Mouse (Mus musculus): ENCODE results near the gene Hax1. TPM values are rescaled to one million over a fixed set of nuclear protein-coding genes. Genes with fewer than 3 reads are reported as not detected.

Hax1 gene
- polyA plus RNA-seq, 1 experiment: 116 TPM

DNA sequence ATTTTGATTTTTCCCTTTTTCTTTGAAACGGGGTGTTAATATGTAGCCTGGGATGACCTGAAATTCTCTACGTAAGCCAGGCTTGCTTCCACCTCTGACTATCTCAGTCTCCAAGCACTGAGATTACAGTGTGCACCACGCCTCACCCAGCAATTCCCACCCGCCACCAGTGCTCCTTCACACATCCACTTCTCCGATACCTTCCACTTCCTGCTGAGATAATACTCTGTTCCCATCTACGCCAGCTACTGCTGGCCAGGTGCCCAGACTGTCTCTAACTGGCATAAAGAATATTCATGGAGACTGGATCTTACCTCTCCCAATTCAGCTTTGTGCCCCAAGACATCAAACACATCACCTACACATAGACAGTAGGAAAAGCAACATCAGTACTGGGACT, 49.9 kb downstream of the Hax1 start:
- H3K36me3 ChIP-seq (ENCODE audit: control insufficient read depth, insufficient read depth, low read length): no peaks in the 10 kb centered on the region
- H3K4me1 ChIP-seq (ENCODE audit: control insufficient read depth, insufficient read depth, low read length): no peaks in the 10 kb centered on the region
- TF ChIP-seq CTCF (IDR thresholded peaks at IDR 0.05; ENCODE audit: control insufficient read depth, insufficient read depth, insufficient replicate concordance, low read depth, low read length) (no peak), POLR2A (IDR thresholded peaks at IDR 0.05; ENCODE audit: control insufficient read depth, low read depth, low read length) (no peak)

DNA sequence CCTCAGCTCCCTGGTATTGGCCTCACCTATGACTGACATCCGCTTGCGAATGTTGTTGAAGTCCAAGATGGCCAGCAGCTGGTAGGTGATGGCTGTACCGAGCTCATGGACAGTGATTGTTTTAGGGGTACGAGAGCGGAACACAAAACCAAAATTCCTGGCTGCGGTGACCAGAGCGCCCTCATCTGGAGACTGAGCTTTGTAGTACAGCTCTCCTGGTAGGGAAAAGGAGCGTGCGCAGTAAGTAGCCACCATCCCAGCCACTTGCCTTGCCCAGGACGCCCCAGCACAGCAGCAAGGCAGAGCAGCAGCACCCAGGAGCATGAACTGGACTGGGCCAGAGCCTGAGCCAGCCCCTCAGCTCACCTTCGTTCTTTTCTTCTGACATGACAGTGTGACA, 50.6 kb downstream of the Hax1 start:
- Histone ChIP-seq H3K4me1 (ENCODE audit: control insufficient read depth, insufficient read depth, low read length) (no peaks in the 10 kb centered on the region), H3K27ac (ENCODE audit: control insufficient read depth, insufficient read depth, low read depth, low read length) (no peak overlapping the region), H3K36me3 (ENCODE audit: control insufficient read depth, insufficient read depth, low read length) (no peaks in the 10 kb centered on the region), H3K4me3 (ENCODE audit: control insufficient read depth, low read depth, low read length) (no peak overlapping the region), H3K27me3 (ENCODE audit: control insufficient read depth, insufficient read depth, low read length) (no peaks in the 10 kb centered on the region)
- TF ChIP-seq CTCF (IDR thresholded peaks at IDR 0.05; ENCODE audit: control insufficient read depth, insufficient read depth, insufficient replicate concordance, low read depth, low read length) (no peak), POLR2A (IDR thresholded peaks at IDR 0.05; ENCODE audit: control insufficient read depth, low read depth, low read length) (no peak)

More for the DNA sequence above, 49.9 kb downstream of the Hax1 start:
- no peak overlapping the region for H3K27ac ChIP-seq (ENCODE audit: control insufficient read depth, insufficient read depth, low read depth, low read length)
- H3K27me3 ChIP-seq (ENCODE audit: control insufficient read depth, insufficient read depth, low read length): no peaks in the 10 kb centered on the region
- no peak overlapping the region for H3K4me3 ChIP-seq (ENCODE audit: control insufficient read depth, low read depth, low read length)

Other genes starting within 250 kb of the Hax1 start
- 4.2 and 4.5 TPM in 2 replicates for gene Chrnb2, start 234.1 kb downstream of the Hax1 start, polyA plus RNA-seq (2012; rRNA removed)
- 19.7 and 20.5 TPM in 2 replicates for gene Ube2q1, start 225.2 kb downstream of the Hax1 start, polyA plus RNA-seq (2012; rRNA removed)
- gene She, start 167.4 kb downstream of the Hax1 start, polyA plus RNA-seq (2012; rRNA removed): 0.12 and 0.24 TPM in 2 replicates
- 0.93 and 1.1 TPM in 2 replicates for gene Il6ra, start 85.6 kb downstream of the Hax1 start, polyA plus RNA-seq (2012; rRNA removed)
- 26.9 and 39.9 TPM in 2 replicates for gene Atp8b2, start 35.3 kb downstream of the Hax1 start, polyA plus RNA-seq (2012; rRNA removed)
- gene 4933434E20Rik, start 52.9 kb upstream of the Hax1 start, polyA plus RNA-seq (2012; rRNA removed): 122 and 133 TPM in 2 replicates
- gene Ubap2l, start 53.8 kb upstream of the Hax1 start, polyA plus RNA-seq (2012; rRNA removed): 200 and 234 TPM in 2 replicates
- gene Tpm3, start 73.9 kb upstream of the Hax1 start, polyA plus RNA-seq (2012; rRNA removed): 59.5 and 61.4 TPM in 2 replicates
- gene Nup210l, start 105.4 kb upstream of the Hax1 start, polyA plus RNA-seq (2012; rRNA removed): 49.0 and 55.5 TPM in 2 replicates
- 962 and 971 TPM in 2 replicates for gene Rps27, start 214.9 kb upstream of the Hax1 start, polyA plus RNA-seq (2012; rRNA removed)
- gene Rab13, start 214.9 kb upstream of the Hax1 start, polyA plus RNA-seq (2012; rRNA removed): 5.6 and 5.9 TPM in 2 replicates
- gene Jtb, start 232.8 kb upstream of the Hax1 start, polyA plus RNA-seq (2012; rRNA removed): 12.2 and 15.4 TPM in 2 replicates
- 305 and 322 TPM in 2 replicates for gene Creb3l4, start 244.7 kb upstream of the Hax1 start, polyA plus RNA-seq (2012; rRNA removed)
- 22.5 and 27.4 TPM in 2 replicates for gene Slc39a1, start 249.4 kb upstream of the Hax1 start, polyA plus RNA-seq (2012; rRNA removed)